Mouse (Mus musculus): ENCODE data around the gene Chd8. TPM values are rescaled to one million over a fixed set of nuclear protein-coding genes. Genes with fewer than 3 reads are reported as not detected.
"Not testable (repeated sequence)": the region's sequence is repeated elsewhere in the genome, so short reads cannot be mapped to it uniquely, and the experiment has no call there.

The Chd8 gene
- polyA plus RNA-seq (2014; fragmentation: Nextera tagmentation; extraction: Ambion mirVana), result 48.6 and 57.1 TPM in 2 replicates

GRCm38 (mm10) chr14:52257484-52258213 lies at the start of gene Chd8:
Chd8 (minus strand) TSS chr14:52257780.
- peak within 1 kb of the TSS; percentile 63 for H3K4me2 ChIP-seq (replicated peaks; ENCODE audit: low read depth, low read length)
- H3K27me3 ChIP-seq (ENCODE audit: control insufficient read depth, insufficient read depth, low read length), result no peaks in the 10 kb centered on the region
- H3K4me1 ChIP-seq (ENCODE audit: control insufficient read depth, insufficient read depth, low read length), result peaks cover 6% of the 10 kb centered on the region; the same call in 1 of the 2 replicates
- H3K36me3 ChIP-seq (ENCODE audit: control insufficient read depth, insufficient read depth, low read length), result peaks cover under 1% of the 10 kb centered on the region; the same call in 1 of the 2 replicates
- no peaks in the 10 kb centered on the region for H3K9me3 ChIP-seq (ENCODE audit: control insufficient read depth, low read length)
- under 1% methylated on average over 51 of the region's 54 CpGs for WGBS
- ATAC-seq (ENCODE audit: low FRiP score, low TSS enrichment), result peak; percentile 100
- H3K27ac ChIP-seq (ENCODE audit: low read depth, low read length), result peak within 1 kb of the TSS; percentile 92
- H3K4me3 ChIP-seq (ENCODE audit: low read length), result peak within 1 kb of the TSS; percentile 96
- H3K9ac ChIP-seq (ENCODE audit: low read depth, low read length), result peak within 1 kb of the TSS; percentile 91

- H3K9me3 ChIP-seq (ENCODE audit: control insufficient read depth, low read length), result no peaks in the 10 kb centered on the region; the same call in 1 of the 2 replicates
- H3K27ac ChIP-seq (ENCODE audit: low read depth, low read length), result no peak overlapping the region
- no peaks in the 10 kb centered on the region for H3K27me3 ChIP-seq (ENCODE audit: control insufficient read depth, insufficient read depth, low read length)
- peaks cover 13% of the 10 kb centered on the region for H3K36me3 ChIP-seq (ENCODE audit: control insufficient read depth, insufficient read depth, low read length)
- ATAC-seq (ENCODE audit: low FRiP score, low TSS enrichment), result no peak
- H3K4me3 ChIP-seq (ENCODE audit: low read length), result no peak overlapping the region
- no peak overlapping the region for H3K4me2 ChIP-seq (replicated peaks; ENCODE audit: low read depth, low read length)
- peaks cover 3% of the 10 kb centered on the region; the same call in 1 of the 2 replicates for H3K4me1 ChIP-seq (ENCODE audit: control insufficient read depth, insufficient read depth, low read length)
- no peak overlapping the region for H3K9ac ChIP-seq (ENCODE audit: low read depth, low read length)
- 97% methylated on average over 2 of the region's 2 CpGs for WGBS
Observed at GRCm38 (mm10) chr14:52306100-52306499, 48.5 kb upstream of the Chd8 start.

- peak within 1 kb of the TSS; percentile 68 for H3K4me2 ChIP-seq (replicated peaks; ENCODE audit: low read depth, low read length)
- peaks cover 10% of the 10 kb centered on the region for H3K36me3 ChIP-seq (ENCODE audit: control insufficient read depth, insufficient read depth, low read length)
- 1% methylated on average over 46 of the region's 46 CpGs for WGBS
- H3K9ac ChIP-seq (ENCODE audit: low read depth, low read length), result peak within 1 kb of the TSS; percentile 77
- H3K27ac ChIP-seq (ENCODE audit: low read depth, low read length), result peak within 1 kb of the TSS; percentile 88
- peak within 1 kb of the TSS; percentile 81 for H3K4me3 ChIP-seq (ENCODE audit: low read length)
- H3K27me3 ChIP-seq (ENCODE audit: control insufficient read depth, insufficient read depth, low read length), result no peaks in the 10 kb centered on the region
- peaks cover 3% of the 10 kb centered on the region; the same call in 1 of the 2 replicates for H3K4me1 ChIP-seq (ENCODE audit: control insufficient read depth, insufficient read depth, low read length)
- ATAC-seq (ENCODE audit: low FRiP score, low TSS enrichment), result peak; percentile 94
- no peaks in the 10 kb centered on the region for H3K9me3 ChIP-seq (ENCODE audit: control insufficient read depth, low read length)
Observed at GRCm38 (mm10) chr14:52304644-52305271, 47.2 kb upstream of the Chd8 start, which contains the start of gene Mettl3. Mettl3 (minus strand) TSS chr14:52305128.

GRCm38 (mm10) chr14:52303517-52303916 lies 45.9 kb upstream of the Chd8 start:
- 94% methylated on average over 3 of the region's 3 CpGs for WGBS
- not testable (repeated sequence) for H3K4me1 ChIP-seq (ENCODE audit: control insufficient read depth, insufficient read depth, low read length); H3K4me2 ChIP-seq (replicated peaks; ENCODE audit: low read depth, low read length); H3K9me3 ChIP-seq (ENCODE audit: control insufficient read depth, low read length); H3K27me3 ChIP-seq (ENCODE audit: control insufficient read depth, insufficient read depth, low read length); H3K27ac ChIP-seq (ENCODE audit: low read depth, low read length); H3K4me3 ChIP-seq (ENCODE audit: low read length); ATAC-seq (ENCODE audit: low FRiP score, low TSS enrichment); H3K9ac ChIP-seq (ENCODE audit: low read depth, low read length)
- peaks cover 11% of the 10 kb centered on the region for H3K36me3 ChIP-seq (ENCODE audit: control insufficient read depth, insufficient read depth, low read length)

- no peak overlapping the region for H3K4me2 ChIP-seq (replicated peaks; ENCODE audit: low read depth, low read length)
- no peak overlapping the region for H3K9ac ChIP-seq (ENCODE audit: low read depth, low read length)
- no peak overlapping the region for H3K27ac ChIP-seq (ENCODE audit: low read depth, low read length)
- H3K4me1 ChIP-seq (ENCODE audit: control insufficient read depth, insufficient read depth, low read length), result no peaks in the 10 kb centered on the region
- WGBS, result 78% methylated on average over 6 of the region's 6 CpGs
- ATAC-seq (ENCODE audit: low FRiP score, low TSS enrichment), result peak; percentile 69
- H3K9me3 ChIP-seq (ENCODE audit: control insufficient read depth, low read length), result no peaks in the 10 kb centered on the region
- H3K27me3 ChIP-seq (ENCODE audit: control insufficient read depth, insufficient read depth, low read length), result no peaks in the 10 kb centered on the region
- no peak overlapping the region for H3K4me3 ChIP-seq (ENCODE audit: low read length)
- peaks cover 77% of the 10 kb centered on the region for H3K36me3 ChIP-seq (ENCODE audit: control insufficient read depth, insufficient read depth, low read length)
Observed at GRCm38 (mm10) chr14:52295558-52296264, 38.1 kb upstream of the Chd8 start.

- Histone ChIP-seq H3K27ac (ENCODE audit: low read depth, low read length) (no peak overlapping the region), H3K4me3 (ENCODE audit: low read length) (no peak overlapping the region), H3K9ac (ENCODE audit: low read depth, low read length) (no peak overlapping the region), H3K27me3 (ENCODE audit: control insufficient read depth, insufficient read depth, low read length) (no peaks in the 10 kb centered on the region), H3K4me2 (replicated peaks; ENCODE audit: low read depth, low read length) (no peak overlapping the region), H3K9me3 (ENCODE audit: control insufficient read depth, low read length) (no peaks in the 10 kb centered on the region), H3K36me3 (ENCODE audit: control insufficient read depth, insufficient read depth, low read length) (peaks cover 37% of the 10 kb centered on the region), H3K4me1 (ENCODE audit: control insufficient read depth, insufficient read depth, low read length) (peaks cover 5% of the 10 kb centered on the region)
- no peak for ATAC-seq (ENCODE audit: low FRiP score, low TSS enrichment)
- WGBS, result 93% methylated on average over 3 of the region's 3 CpGs
Observed at GRCm38 (mm10) chr14:52284191-52284590, 26.6 kb upstream of the Chd8 start.

- Histone ChIP-seq H3K27me3 (ENCODE audit: control insufficient read depth, insufficient read depth, low read length) (no peaks in the 10 kb centered on the region), H3K36me3 (ENCODE audit: control insufficient read depth, insufficient read depth, low read length) (peaks cover 33% of the 10 kb centered on the region), H3K27ac (ENCODE audit: low read depth, low read length) (no peak overlapping the region), H3K4me2 (replicated peaks; ENCODE audit: low read depth, low read length) (no peak overlapping the region), H3K4me1 (ENCODE audit: control insufficient read depth, insufficient read depth, low read length) (peaks cover 5% of the 10 kb centered on the region), H3K4me3 (ENCODE audit: low read length) (no peak overlapping the region), H3K9me3 (ENCODE audit: control insufficient read depth, low read length) (no peaks in the 10 kb centered on the region), H3K9ac (ENCODE audit: low read depth, low read length) (no peak overlapping the region)
- WGBS, result 96% methylated on average over 5 of the region's 5 CpGs
- no peak for ATAC-seq (ENCODE audit: low FRiP score, low TSS enrichment)
Observed at GRCm38 (mm10) chr14:52283629-52284028, 26.0 kb upstream of the Chd8 start.

- Histone ChIP-seq H3K9me3 (ENCODE audit: control insufficient read depth, low read length) (no peaks in the 10 kb centered on the region), H3K4me2 (replicated peaks; ENCODE audit: low read depth, low read length) (peak overlapping the region; percentile 61), H3K4me1 (ENCODE audit: control insufficient read depth, insufficient read depth, low read length) (peaks cover 5% of the 10 kb centered on the region), H3K9ac (ENCODE audit: low read depth, low read length) (peak overlapping the region; percentile 82), H3K36me3 (ENCODE audit: control insufficient read depth, insufficient read depth, low read length) (peaks cover 5% of the 10 kb centered on the region; the same call in 1 of the 2 replicates), H3K27me3 (ENCODE audit: control insufficient read depth, insufficient read depth, low read length) (no peaks in the 10 kb centered on the region), H3K4me3 (ENCODE audit: low read length) (peak overlapping the region; percentile 92), H3K27ac (ENCODE audit: low read depth, low read length) (peak overlapping the region; percentile 88)
- ATAC-seq (ENCODE audit: low FRiP score, low TSS enrichment), result peak; percentile 36
- under 1% methylated on average over 21 of the region's 21 CpGs for whole genome bisulfite sequencing
Observed at GRCm38 (mm10) chr14:52279747-52280120, 22.2 kb upstream of the Chd8 start.
